In the genomic region with DNA sequence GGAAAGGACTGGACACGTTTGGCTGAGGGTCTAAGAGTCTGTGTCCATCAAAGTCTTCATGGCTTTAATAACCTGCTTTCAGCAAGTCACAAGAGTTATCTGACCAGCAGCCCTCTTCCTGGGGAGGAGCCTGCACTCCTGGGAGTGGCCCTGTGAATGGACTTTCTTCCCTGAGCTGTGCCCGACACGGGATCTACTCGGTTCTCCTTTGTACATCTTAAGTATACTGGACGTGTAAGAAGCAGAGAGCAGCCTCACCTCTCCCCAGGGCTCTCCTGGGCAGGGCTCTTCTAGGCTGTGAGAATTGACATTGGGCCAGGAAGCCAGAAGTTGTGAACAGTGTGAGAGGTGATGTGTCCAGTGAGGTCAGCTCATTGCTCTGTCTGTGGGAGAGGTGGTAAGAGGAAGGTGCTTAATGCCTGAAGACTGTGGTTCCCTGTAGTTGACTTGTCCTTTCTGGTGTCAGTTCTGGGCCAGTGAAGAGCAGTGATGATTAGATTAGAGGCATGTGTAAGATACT, we compare ENCODE assay signal across 20 mouse cellular contexts.
"Had no signal": no experiment of that assay in that cellular context is flagged by ENCODE, and none has a peak within 500 bp of the region (broad histone marks: within the 10 kb centered on the region; RNA-seq: fewer than 3 reads in every experiment).

No protein-coding gene starts in this region.

- H3K4me3 ChIP-seq: lung, embryonic 15.5 days; midbrain, embryonic 13.5 days; midbrain, embryonic 15.5 days; myocyte; neural tube, embryonic 13.5 days; neural tube, embryonic 15.5 days; stomach, embryonic 15.5 days had no signal

- H3K9me3 ChIP-seq: lung, embryonic 15.5 days; midbrain, embryonic 13.5 days; midbrain, embryonic 15.5 days; neural tube, embryonic 13.5 days; neural tube, embryonic 15.5 days; stomach, embryonic 15.5 days had no signal

- H3K36me3 ChIP-seq: lung, embryonic 15.5 days; midbrain, embryonic 13.5 days; midbrain, embryonic 15.5 days; neural tube, embryonic 13.5 days; neural tube, embryonic 15.5 days; stomach, embryonic 15.5 days had no signal

- H3K4me1 ChIP-seq: lung, embryonic 15.5 days; stomach, embryonic 15.5 days had no signal

- ATAC-seq: liver, postnatal 0 days; lung, postnatal 0 days; midbrain, embryonic 13.5 days; midbrain, embryonic 15.5 days had no signal

- H3K4me2 ChIP-seq: lung, embryonic 15.5 days; midbrain, embryonic 11.5 days; midbrain, embryonic 13.5 days; midbrain, embryonic 15.5 days; neural tube, embryonic 13.5 days; neural tube, embryonic 15.5 days; stomach, embryonic 15.5 days had no signal

- H3K9ac ChIP-seq: liver, postnatal 0 days; lung, embryonic 15.5 days; midbrain, embryonic 13.5 days; midbrain, embryonic 15.5 days; neural tube, embryonic 13.5 days; neural tube, embryonic 15.5 days; stomach, embryonic 15.5 days had no signal

- H3K27ac ChIP-seq: lung, embryonic 15.5 days; macrophage; midbrain, embryonic 13.5 days; midbrain, embryonic 15.5 days; neural tube, embryonic 13.5 days; neural tube, embryonic 15.5 days; stomach, embryonic 15.5 days; stomach, postnatal 0 days had no signal

- DNase-seq: liver, postnatal 0 days; lung, adult 2 months; lung, postnatal 14 days; lung, postnatal 36 days; right cerebral cortex, postnatal 14 days; thymus, adult 2 months; thymus, postnatal 25 days; thymus, postnatal 4 days had no signal

- H3K27me3 ChIP-seq: lung, embryonic 15.5 days; megakaryocyte, embryonic 14.5 days; midbrain, embryonic 13.5 days; midbrain, embryonic 15.5 days; neural tube, embryonic 13.5 days; neural tube, embryonic 15.5 days; stomach, embryonic 15.5 days had no signal
